Mouse (Mus musculus): Measurements from ENCODE around the gene Rrm2. TPM values are rescaled to one million over a fixed set of nuclear protein-coding genes. Genes with fewer than 3 reads are reported as not detected.

The Rrm2 gene
- 188 and 245 TPM in 2 replicates for total RNA-seq (2014; fragmentation: Nextera tagmentation)
- 98.3 and 173 TPM in 2 replicates for total RNA-seq (2017)

DNA sequence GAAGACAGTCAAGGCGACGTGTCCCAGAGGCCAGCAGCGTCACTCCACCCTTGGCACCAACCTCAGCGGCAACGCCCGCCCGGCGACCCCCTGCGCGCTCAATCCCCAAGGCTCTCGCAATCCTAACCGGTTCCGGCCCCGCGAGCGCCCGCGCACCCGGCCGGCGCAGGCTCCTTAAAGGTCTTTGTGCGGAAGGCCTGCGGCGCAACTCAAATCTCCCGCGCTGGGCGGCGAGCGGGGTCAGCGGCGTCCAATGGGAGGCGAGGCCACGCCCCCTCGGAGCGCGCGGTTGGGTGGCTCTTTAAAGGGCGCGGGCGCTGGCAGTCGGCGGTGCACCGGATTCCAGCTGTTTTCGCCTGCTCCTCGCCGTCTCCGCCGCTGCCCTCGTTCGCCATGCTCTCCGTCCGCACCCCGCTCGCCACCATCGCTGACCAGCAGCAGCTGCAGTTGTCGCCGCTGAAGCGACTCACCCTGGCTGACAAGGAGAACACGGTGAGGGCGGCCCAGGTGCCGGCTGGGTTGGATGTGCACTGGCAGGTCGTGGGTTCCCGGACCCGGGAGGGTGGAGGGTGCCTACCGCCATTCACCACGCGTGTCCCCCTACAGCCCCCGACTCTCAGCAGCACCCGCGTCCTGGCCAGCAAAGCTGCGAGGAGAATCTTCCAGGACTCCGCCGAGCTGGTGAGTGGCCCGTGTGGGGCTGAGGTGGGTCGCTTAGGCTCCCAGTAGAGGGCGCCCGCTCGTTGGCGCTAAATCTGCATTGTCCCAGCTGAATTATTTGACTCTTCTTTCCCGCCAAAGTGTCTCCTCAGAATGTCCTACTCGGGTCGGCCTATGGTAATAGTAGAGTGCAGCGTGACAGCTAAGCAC lies at the start of gene Rrm2:
TSS of gene Rrm2 (plus strand) at position 288 of the 870 bp plus-strand sequence.
- peak; percentile 72 for ATAC-seq (replicated peaks; ENCODE audit: low FRiP score, low TSS enrichment, poor library complexity, severe bottlenecking)

DNA sequence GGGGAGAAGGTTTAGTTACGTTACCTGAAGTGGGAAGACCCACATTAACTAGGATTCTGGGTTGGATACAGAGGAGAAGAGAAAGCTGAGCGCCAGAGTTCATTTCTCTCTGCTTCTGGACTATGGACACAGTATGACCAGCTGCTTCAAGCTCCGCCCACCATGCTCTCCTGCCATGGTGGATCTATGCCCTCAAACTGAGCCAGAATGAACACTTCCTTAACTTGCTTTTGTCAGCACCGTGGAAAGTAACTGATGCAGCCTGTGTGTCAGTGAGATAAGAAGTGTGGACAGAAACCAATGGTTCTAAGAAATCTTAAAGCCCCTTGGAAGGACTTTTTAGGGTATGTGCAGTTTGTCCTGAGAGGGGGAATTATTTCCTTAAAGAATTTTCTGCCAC lies 49.0 kb upstream of the Rrm2 start:
- peak; percentile 67 for ATAC-seq (replicated peaks; ENCODE audit: low FRiP score, low TSS enrichment, poor library complexity, severe bottlenecking)

GRCm38 (mm10) chr12:24659923-24660322 lies 48.1 kb upstream of the Rrm2 start:
- no peak for ATAC-seq (replicated peaks; ENCODE audit: low FRiP score, low TSS enrichment, poor library complexity, severe bottlenecking)

GRCm38 (mm10) chr12:24661100-24661499 lies 46.9 kb upstream of the Rrm2 start:
- ATAC-seq (replicated peaks; ENCODE audit: low FRiP score, low TSS enrichment, poor library complexity, severe bottlenecking): no peak

DNA sequence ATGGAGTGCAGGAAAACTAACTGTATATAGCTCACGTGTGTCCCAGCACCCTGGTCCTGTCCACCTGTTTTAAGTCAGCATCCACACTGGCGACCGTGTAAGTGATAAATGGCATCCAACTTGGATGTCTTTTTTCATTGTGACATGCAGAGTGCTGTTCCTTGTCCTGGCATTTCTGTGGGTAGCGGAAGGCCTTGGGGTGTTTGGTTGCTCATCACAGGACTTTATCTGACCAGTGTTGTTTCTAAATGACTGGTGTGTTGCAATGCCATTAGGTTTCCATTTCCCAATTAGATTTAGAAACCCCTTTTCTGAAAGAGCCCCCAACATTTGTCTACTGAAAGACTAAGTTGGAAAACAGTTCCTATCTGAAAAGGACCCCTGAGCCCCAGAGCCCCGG lies 45.9 kb upstream of the Rrm2 start:
- no peak for ATAC-seq (replicated peaks; ENCODE audit: low FRiP score, low TSS enrichment, poor library complexity, severe bottlenecking)

- ATAC-seq (replicated peaks; ENCODE audit: low FRiP score, low TSS enrichment, poor library complexity, severe bottlenecking): no peak
Observed at GRCm38 (mm10) chr12:24680096-24680491, 27.9 kb upstream of the Rrm2 start.

- no peak for ATAC-seq (replicated peaks; ENCODE audit: low FRiP score, low TSS enrichment, poor library complexity, severe bottlenecking)
Observed at GRCm38 (mm10) chr12:24680492-24681285, 27.4 kb upstream of the Rrm2 start.

DNA sequence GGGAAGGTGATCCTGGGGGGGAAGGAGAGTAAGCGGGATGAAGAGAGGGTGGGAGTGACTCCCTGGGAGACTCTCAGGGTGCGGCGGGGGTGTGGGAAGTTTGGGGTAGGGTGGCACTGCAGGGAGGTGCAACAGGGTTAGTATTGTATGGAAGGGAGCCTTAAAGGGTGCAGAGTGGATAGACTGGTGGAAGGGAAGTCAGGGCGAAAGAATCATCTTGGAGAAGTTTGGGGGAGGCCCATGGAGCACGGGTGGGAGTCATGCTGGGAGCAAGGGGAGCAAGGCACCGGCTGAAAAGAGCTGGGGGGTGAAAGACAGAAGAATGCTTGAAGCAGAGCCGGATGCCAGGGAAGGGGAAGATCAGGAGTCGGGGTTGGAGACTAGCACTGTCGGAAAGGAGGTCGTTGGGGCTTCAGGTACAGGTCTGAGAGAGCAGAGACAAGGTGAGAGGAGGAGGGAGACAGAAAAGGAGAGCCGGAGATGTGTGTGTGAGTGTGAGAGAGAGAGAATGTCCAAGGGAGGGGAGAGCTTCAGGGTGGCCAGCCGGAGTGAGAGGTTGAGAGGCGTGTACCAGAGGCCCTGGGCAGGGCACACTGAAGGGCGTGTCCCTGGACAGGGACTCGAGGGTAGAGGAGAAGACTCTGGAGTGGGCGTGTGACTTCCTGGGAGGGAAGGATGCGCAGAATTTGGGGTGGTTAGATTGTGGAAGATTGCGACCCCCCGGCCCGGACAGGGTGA lies 26.6 kb upstream of the Rrm2 start, which contains the start of gene Cys1:
TSS of gene Cys1 (minus strand) at position 528 of the 738 bp plus-strand sequence.
- ATAC-seq (replicated peaks; ENCODE audit: low FRiP score, low TSS enrichment, poor library complexity, severe bottlenecking): peak; percentile 65

DNA sequence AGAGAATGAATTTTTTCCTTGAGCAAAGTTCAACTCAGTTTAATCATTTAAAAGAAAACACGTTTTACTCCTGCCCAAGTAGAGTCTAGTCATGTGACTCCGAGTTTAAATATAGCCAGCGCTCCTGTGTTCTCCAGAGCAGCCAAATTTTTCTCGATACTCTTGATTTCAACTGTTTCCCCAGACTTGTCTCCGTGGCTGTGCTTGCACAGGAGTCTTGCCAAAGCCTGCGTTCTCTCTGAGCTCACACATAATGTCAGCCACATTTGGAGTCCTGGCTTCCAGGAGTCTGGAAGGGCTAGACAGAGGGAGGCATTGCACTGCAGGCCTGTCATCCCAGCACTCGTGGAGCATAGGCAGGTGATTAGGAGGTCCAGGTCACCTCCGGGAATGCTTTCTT lies 25.5 kb upstream of the Rrm2 start:
- ATAC-seq (replicated peaks; ENCODE audit: low FRiP score, low TSS enrichment, poor library complexity, severe bottlenecking): no peak

GRCm38 (mm10) chr12:24683461-24683860 lies 24.6 kb upstream of the Rrm2 start:
- ATAC-seq (replicated peaks; ENCODE audit: low FRiP score, low TSS enrichment, poor library complexity, severe bottlenecking): no peak

DNA sequence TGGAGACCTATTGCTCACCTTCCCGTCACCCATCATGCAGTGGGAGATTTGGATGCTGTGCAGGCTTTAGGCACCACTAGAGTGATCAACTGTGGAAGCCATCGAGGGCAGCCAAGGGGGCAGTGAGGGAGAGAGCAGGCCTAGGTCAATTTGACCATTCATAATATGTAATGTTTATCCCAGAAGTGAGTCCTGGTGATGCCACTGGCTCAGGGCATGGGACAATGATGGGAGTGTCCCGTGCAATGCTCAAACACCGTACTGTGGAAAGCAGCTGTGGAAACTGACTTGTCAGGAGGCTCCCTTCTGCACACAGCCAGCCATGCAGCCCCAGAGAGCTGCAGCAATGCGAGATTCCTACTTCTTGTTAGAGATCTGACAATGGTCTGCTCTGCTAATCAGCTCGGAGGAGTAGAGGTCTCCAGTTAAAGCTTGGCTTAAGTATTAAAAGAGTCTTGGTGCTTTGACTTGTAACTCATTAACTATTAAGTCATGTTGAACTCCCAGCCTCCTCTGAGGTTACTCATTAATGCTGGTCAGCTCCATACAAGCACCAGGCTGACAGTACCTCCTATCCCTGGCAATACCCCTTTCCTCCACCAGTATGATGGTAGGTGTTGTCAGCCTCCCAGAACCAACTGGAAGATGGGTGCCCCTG lies 21.9 kb upstream of the Rrm2 start:
- ATAC-seq (replicated peaks; ENCODE audit: low FRiP score, low TSS enrichment, poor library complexity, severe bottlenecking): no peak

DNA sequence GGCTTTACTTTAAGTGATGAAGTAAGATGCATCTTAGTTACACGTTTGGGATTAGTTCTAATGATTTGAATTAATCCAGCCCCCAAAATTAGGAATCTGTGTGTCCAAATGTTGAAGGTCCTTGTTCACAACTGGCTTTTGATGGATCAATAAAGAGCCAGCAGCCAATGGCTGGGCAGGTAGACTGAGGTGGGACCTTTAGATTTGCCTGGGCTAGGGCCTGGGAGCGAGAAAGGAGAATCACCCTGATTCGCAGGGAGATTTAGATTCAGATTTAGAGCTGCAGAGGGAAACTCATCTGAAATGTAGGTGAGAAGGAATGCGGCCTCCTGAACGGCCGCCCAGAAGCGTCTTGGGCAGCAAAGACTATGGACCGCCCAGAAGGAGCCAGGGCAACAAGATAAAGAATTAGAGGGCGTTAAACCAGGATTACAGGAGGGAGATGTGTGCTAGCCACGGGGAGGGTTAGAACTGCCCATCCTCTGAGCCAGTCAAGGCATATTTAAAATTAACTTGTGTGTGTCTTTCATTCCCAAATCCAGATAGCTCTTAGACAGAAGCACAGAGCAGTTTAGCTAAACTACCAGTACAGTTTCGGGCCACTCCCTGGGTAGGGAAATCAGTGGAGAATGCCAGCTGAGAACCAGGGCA lies 21.2 kb upstream of the Rrm2 start:
- ATAC-seq (replicated peaks; ENCODE audit: low FRiP score, low TSS enrichment, poor library complexity, severe bottlenecking): no peak

GRCm38 (mm10) chr12:24690351-24690750 lies 17.7 kb upstream of the Rrm2 start:
- no peak for ATAC-seq (replicated peaks; ENCODE audit: low FRiP score, low TSS enrichment, poor library complexity, severe bottlenecking)

DNA sequence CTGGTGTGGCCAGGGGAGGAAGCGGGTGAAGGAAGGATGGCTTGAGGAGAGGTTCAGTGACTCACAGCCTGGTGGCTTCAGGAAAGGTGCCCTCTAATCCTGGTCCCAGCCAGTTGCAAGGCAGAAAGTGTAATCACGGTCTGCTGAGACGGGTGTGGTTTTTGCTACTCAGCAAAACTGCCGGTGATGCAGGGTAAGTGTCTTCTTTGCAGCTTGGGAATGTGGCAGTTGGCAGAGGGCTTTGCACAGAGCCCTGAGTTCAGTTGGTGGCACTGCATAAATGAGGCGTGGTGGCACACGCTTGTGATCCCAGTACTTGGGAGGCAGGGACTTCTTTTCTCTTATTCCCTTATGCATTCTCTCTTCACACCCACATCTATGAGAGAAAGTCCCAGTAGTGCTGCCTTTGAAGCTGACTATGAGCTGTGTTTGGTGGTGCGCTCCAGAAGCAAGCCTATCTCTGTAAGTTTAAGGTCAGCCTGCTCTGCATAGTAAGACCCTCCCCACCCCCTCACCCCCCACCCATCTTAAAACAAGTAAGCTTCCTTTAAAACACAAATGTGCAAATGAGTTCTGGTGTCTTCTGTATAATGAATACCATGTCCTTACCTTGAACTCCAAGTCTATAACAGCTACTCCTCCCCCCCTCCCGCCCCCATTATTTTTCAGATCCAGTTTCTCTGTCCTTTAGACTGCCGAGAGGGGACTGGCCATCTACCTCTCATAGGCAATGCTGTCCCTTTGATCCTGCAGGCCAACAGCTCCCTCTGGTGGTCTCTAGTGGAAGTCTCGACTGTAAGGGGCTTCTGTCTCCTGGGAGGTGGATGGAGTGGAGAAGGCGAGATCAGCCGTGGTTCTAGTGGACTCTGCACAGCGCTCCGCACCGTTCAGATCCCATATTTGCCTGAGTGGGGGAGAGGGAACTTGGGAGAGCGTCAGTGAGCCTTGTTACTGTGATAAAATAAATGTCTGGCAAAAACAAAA lies 11.2 kb upstream of the Rrm2 start:
- ATAC-seq (replicated peaks; ENCODE audit: low FRiP score, low TSS enrichment, poor library complexity, severe bottlenecking): peak; percentile 82

GRCm38 (mm10) chr12:24697484-24698204 lies 10.4 kb upstream of the Rrm2 start:
- ATAC-seq (replicated peaks; ENCODE audit: low FRiP score, low TSS enrichment, poor library complexity, severe bottlenecking): peak; percentile 61

DNA sequence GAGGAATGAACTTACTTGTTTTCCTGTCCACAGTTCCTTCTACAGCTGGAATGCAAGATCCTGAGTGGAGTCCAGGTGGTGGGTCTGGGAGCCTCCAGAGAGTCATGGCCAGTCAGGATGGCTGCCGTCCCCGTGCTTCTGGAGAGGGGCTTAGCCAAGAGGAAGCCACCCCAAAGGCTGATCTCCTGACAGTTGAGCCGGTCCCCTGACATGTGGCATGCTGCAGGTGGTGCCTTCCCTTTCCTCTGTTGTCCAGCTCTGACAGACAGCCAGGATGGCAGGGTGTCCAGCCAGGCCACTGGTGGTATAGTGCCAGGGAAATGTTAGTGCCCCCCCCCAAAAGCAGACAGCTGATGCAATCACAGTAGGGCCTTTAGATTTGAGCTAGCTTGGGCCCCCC lies 9.5 kb upstream of the Rrm2 start:
- ATAC-seq (replicated peaks; ENCODE audit: low FRiP score, low TSS enrichment, poor library complexity, severe bottlenecking): no peak

DNA sequence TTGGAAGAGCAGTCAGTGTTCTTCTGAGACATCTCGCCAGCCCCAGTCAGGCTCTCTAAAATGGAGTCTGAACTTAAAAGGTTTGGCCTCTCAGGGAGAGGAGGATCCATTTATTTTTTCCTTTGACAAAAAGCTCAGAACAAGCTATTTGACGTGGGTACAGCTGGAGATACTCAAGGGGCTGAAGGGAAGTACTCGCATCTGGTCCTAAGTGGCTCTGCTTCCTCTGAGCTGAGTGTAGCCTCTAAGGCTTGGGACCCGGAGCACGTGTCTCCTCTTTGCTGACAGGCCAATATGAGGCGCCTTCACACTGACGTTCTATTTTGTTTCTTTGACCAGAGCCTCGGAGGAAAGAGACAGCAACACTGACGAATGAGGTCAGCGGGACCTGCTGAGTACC lies 8.5 kb upstream of the Rrm2 start:
- ATAC-seq (replicated peaks; ENCODE audit: low FRiP score, low TSS enrichment, poor library complexity, severe bottlenecking): no peak

Data from megakaryocyte-erythroid progenitor cell, adult 5-6 weeks (primary cell).